In genomic region chr5:123603496-123603895, GRCm38 (mm10) we compare ENCODE assay signal across 8 mouse cellular contexts. TPM values are rescaled to one million over a fixed set of nuclear protein-coding genes. Genes with fewer than 3 reads are reported as not detected.
DNase-seq lines count a peak whose midpoint lies in the region; ATAC-seq and TF ChIP-seq lines count a peak whose summit lies in the region.
"Had no signal": no experiment of that assay in that cellular context is flagged by ENCODE, and none has a peak within 500 bp of the region (broad histone marks: within the 10 kb centered on the region; RNA-seq: fewer than 3 reads in every experiment).

No protein-coding gene starts in this region.

- H3K36me3 ChIP-seq in kidney, embryonic 15.5 days, result peaks cover 48% of the 10 kb centered on the region
- H3K36me3 ChIP-seq in forebrain, embryonic 16.5 days (ENCODE audit: control insufficient read depth, insufficient read depth), result peaks cover 25% of the 10 kb centered on the region

- ATAC-seq in kidney, embryonic 15.5 days (replicated peaks; ENCODE audit: low FRiP score), result no peak
- peak; percentile 89 for ATAC-seq in activated CD4-positive, CD25-positive, alpha-beta regulatory T cell, adult 4 months
- peak; percentile 28; the same call in 1 of the 2 replicates for ATAC-seq in forebrain, embryonic 16.5 days

- H3K9me3 ChIP-seq in kidney, embryonic 15.5 days (replicated peaks), result no peaks in the 10 kb centered on the region
- no peaks in the 10 kb centered on the region for H3K9me3 ChIP-seq in forebrain, embryonic 16.5 days (ENCODE audit: control insufficient read depth, low read length)
- H3K9me3 ChIP-seq: midbrain, embryonic 12.5 days had no signal

- intact Hi-C loops in left cerebral cortex, adult 2 months (cut with DNase I), result no loop called here

- H3K4me3 ChIP-seq in kidney, embryonic 15.5 days (replicated peaks), result no peak overlapping the region
- no peak overlapping the region for H3K4me3 ChIP-seq in forebrain, embryonic 16.5 days (replicated peaks; ENCODE audit: low read length)
- peak overlapping the region; percentile 36 for H3K4me3 ChIP-seq in left cerebral cortex, adult 2 months
- H3K4me3 ChIP-seq: midbrain, embryonic 12.5 days had no signal

- TF ChIP-seq CTCF in left cerebral cortex, adult 2 months (IDR thresholded peaks at IDR 0.05), result no peak

- no peak overlapping the region for H3K9ac ChIP-seq in kidney, embryonic 15.5 days
- H3K9ac ChIP-seq in forebrain, embryonic 16.5 days (replicated peaks; ENCODE audit: low read depth, low read length), result no peak overlapping the region
- H3K9ac ChIP-seq: midbrain, embryonic 12.5 days had no signal

- no peak overlapping the region for H3K4me2 ChIP-seq in kidney, embryonic 15.5 days
- no peak overlapping the region for H3K4me2 ChIP-seq in forebrain, embryonic 16.5 days (ENCODE audit: low read length)
- H3K4me2 ChIP-seq: midbrain, embryonic 12.5 days had no signal

- H3K4me1 ChIP-seq in kidney, embryonic 15.5 days, result 0 out of 2 replicates have a peak, but pooled peaks cover 7% of the 10 kb centered on the region
- H3K4me1 ChIP-seq in forebrain, embryonic 16.5 days (replicated peaks; ENCODE audit: control insufficient read depth, insufficient read depth, low read length), result no peaks in the 10 kb centered on the region
- H3K4me1 ChIP-seq: midbrain, embryonic 12.5 days had no signal

- H3K27ac ChIP-seq in kidney, embryonic 15.5 days, result no peak overlapping the region
- H3K27ac ChIP-seq in forebrain, embryonic 16.5 days (ENCODE audit: low read length), result no peak overlapping the region
- peak overlapping the region; percentile 84 for H3K27ac ChIP-seq in left cerebral cortex, adult 2 months
- H3K27ac ChIP-seq: midbrain, embryonic 12.5 days had no signal

- 34% methylated on average over 11 of the region's 11 CpGs for WGBS in kidney, embryonic 15.5 days
- WGBS in forebrain, embryonic 16.5 days, result 49% methylated on average over 11 of the region's 11 CpGs

- peak; percentile 24 for DNase-seq in kidney, adult 18-20 months
- DNase-seq in left cerebral cortex, adult 2 months (ENCODE audit: extremely low spot score in 1 of 2, low spot score in 2 of 2), result peak; percentile 41 to 47
- no peak for DNase-seq in testis, postnatal 10 days (ENCODE audit: low spot score)
- DNase-seq in cerebellum, adult 18-20 months, result no peak

- H3K27me3 ChIP-seq in kidney, embryonic 15.5 days, result no peaks in the 10 kb centered on the region
- no peaks in the 10 kb centered on the region for H3K27me3 ChIP-seq in forebrain, embryonic 16.5 days (replicated peaks; ENCODE audit: control insufficient read depth, insufficient read depth, low read length)
- H3K27me3 ChIP-seq: midbrain, embryonic 12.5 days had no signal

RNA-seq across cellular contexts. Expression of gene Vps33a, which starts 30.7 kb away (rescaled TPM):
- 28.9 and 29.7 TPM in 2 replicates for polyA plus RNA-seq in kidney, embryonic 15.5 days (2015; fragmentation: Nextera tagmentation; extraction: Ambion mirVana)
- 10 to 100 TPM; 33.9 to 36.8 TPM for polyA plus RNA-seq in activated CD4-positive, CD25-positive, alpha-beta regulatory T cell, adult 4 months (2017; shearing (Covaris generic))
- polyA plus RNA-seq in forebrain, embryonic 16.5 days (2015; fragmentation: Nextera tagmentation; extraction: Ambion mirVana), result 44.1 and 44.9 TPM in 2 replicates
- total RNA-seq in left cerebral cortex, adult 2 months (2021), result 100 to 1,000 TPM in 1 of 2 experiments, 10 to 100 TPM in 1; 87.3 to 105 TPM

Comparison
In these comparisons a context has a peak if more than half of its experiments do, and no peak if none do; other contexts are left out.
1. DNase-seq: peak in kidney, adult 18-20 months (single experiment) and left cerebral cortex, adult 2 months (2 of 2); none in testis, postnatal 10 days (single experiment) and cerebellum, adult 18-20 months (0 of 2).